Mouse (Mus musculus) lung, embryonic 16.5 days (tissue): ENCODE results near the gene Noc3l. TPM values are rescaled to one million over a fixed set of nuclear protein-coding genes. Genes with fewer than 3 reads are reported as not detected.
A peak's percentile ranks its signal among the peaks of the same experiment; 100 is the strongest.

ENCODE experiments used
- ATAC-seq: fragments of 200-750 bp; cut with Nextera tagmentation; 2 replicates; pipeline ENCODE4 v1.8.0; 2017; ENCODE audit warnings: low read depth, mild to moderate bottlenecking, moderate library complexity
- H3K27ac ChIP-seq: fragments of 300-500 bp; sonication (generic); 2 replicates; pipeline ENCODE4 v1.5.1; 2014; ENCODE audit warnings: mild to moderate bottlenecking, control low read depth, low read length
- H3K27me3 ChIP-seq: fragments of 300-500 bp; sonication (generic); 2 replicates; pipeline ENCODE4 v1.6.1; 2014; ENCODE audit warnings: low read depth, low read length, mixed read lengths; ENCODE audit not compliant: control insufficient read depth, insufficient read depth
- H3K36me3 ChIP-seq: fragments of 300-500 bp; sonication (generic); 2 replicates; pipeline ENCODE4 v1.6.1; 2014; ENCODE audit warnings: low read length; ENCODE audit not compliant: control insufficient read depth, insufficient read depth
- H3K4me1 ChIP-seq: fragments of 300-500 bp; sonication (generic); replicated peaks from 2 replicates; pipeline ENCODE4 v1.6.1; 2014; ENCODE audit warnings: low read length, mixed read lengths; ENCODE audit not compliant: control insufficient read depth, insufficient read depth
- H3K4me2 ChIP-seq: fragments of 300-500 bp; sonication (generic); 2 replicates; pipeline ENCODE4 v1.6.1; 2014; ENCODE audit warnings: low read depth, low read length, control low read depth
- H3K4me3 ChIP-seq: fragments of 300-500 bp; sonication (generic); 2 replicates; pipeline ENCODE4 v1.5.1; 2014; ENCODE audit warnings: mild to moderate bottlenecking, low read length, control low read depth
- H3K9ac ChIP-seq: fragments of 300-500 bp; sonication (generic); 2 replicates; pipeline ENCODE4 v1.6.1; 2014; ENCODE audit warnings: low read length, control low read depth
- H3K9me3 ChIP-seq: fragments of 300-500 bp; sonication (generic); 2 replicates; pipeline ENCODE4 v1.6.1; 2016; ENCODE audit warnings: low read length; ENCODE audit not compliant: control insufficient read depth
- WGBS: fragments of 180-500 bp; shearing (Covaris S2); extraction: QIAGEN DNeasy Blood & Tissue Kit; methylation state at CpG from one replicate; pipeline ENCODE4 v1.1.7; 2014; 5-methylcytosine and 5-hydroxymethylcytosine counted together
- polyA plus RNA-seq: library from polyadenylated mRNA; unstranded; fragments of >200 nt; fragmentation: Nextera tagmentation; extraction: Ambion mirVana; gene quantifications from 2 replicates; pipeline ENCODE4 v1.2.1, GENCODE M21; 2015

Noc3l gene
- polyA plus RNA-seq, 1 experiment from 2014 or later, result 7.3 TPM

DNA sequence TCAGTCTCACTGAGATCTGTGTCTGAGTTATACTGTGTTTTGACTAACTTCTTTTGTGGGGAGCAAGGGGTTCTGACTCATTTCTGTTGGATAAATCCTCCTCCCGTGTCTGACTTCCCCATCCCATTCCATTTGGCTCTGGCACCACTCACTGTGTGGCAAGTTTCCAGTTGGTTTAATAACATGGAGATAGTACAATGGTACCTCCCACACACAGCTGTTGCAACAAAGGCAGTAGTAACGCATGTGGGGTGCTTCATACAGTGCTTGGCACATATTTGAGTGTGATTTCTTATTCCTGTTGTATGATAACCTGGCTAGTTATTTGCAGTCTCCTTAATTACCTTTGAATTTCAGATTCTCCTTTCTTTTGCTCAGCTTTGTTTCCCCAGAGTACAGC lies 40.2 kb downstream of the Noc3l start:
- Histone ChIP-seq H3K9ac (no peak overlapping the region), H3K4me2 (no peak overlapping the region)
- WGBS, result 39% methylated on average over 2 of the region's 2 CpGs

GRCm38 (mm10) chr19:38775548-38775947 lies 43.5 kb downstream of the Noc3l start:
- ATAC-seq, result 0 out of 2 replicates have a peak, but pooled peaks have one; percentile 45
- Histone ChIP-seq H3K36me3 (no peaks in the 10 kb centered on the region), H3K4me3 (no peak overlapping the region), H3K27ac (no peak overlapping the region), H3K9me3 (no peaks in the 10 kb centered on the region), H3K4me1 (no peaks in the 10 kb centered on the region; the same call in 1 of the 2 replicates), H3K4me2 (no peak overlapping the region), H3K27me3 (no peaks in the 10 kb centered on the region), H3K9ac (no peak overlapping the region)
- WGBS, result 43% methylated on average over 4 of the region's 4 CpGs

More for the DNA sequence above, 40.2 kb downstream of the Noc3l start:
- Histone ChIP-seq H3K27me3 (no peaks in the 10 kb centered on the region), H3K27ac (no peak overlapping the region), H3K9me3 (no peaks in the 10 kb centered on the region), H3K36me3 (no peaks in the 10 kb centered on the region), H3K4me1 (no peaks in the 10 kb centered on the region), H3K4me3 (no peak overlapping the region)
- ATAC-seq, result no peak

DNA sequence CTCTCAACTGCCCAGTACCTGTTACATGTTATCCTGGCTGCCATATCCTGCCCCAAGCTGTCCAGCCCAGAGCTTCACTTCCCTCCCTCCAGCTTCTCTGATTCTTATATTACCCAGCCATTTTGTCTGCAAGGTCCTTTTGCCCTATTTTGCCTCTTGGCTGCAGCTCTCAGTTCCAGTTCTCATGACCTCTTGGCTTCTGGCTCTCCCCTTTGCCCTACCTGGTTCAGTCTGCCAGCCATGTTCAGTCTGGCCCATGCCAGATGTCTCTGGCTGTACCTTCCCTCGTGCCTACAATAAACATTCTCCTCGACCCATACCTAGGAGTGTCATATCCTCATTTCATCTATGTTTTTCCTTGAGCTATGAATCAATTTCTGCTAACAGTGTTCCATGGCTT lies 52.7 kb downstream of the Noc3l start:
- Histone ChIP-seq H3K27ac (no peak overlapping the region), H3K4me1 (no peaks in the 10 kb centered on the region), H3K36me3 (no peaks in the 10 kb centered on the region), H3K27me3 (no peaks in the 10 kb centered on the region), H3K4me2 (no peak overlapping the region), H3K4me3 (no peak overlapping the region), H3K9me3 (no peaks in the 10 kb centered on the region), H3K9ac (no peak overlapping the region)
- WGBS, result 58% methylated on average over 2 of the region's 2 CpGs
- no peak for ATAC-seq

DNA sequence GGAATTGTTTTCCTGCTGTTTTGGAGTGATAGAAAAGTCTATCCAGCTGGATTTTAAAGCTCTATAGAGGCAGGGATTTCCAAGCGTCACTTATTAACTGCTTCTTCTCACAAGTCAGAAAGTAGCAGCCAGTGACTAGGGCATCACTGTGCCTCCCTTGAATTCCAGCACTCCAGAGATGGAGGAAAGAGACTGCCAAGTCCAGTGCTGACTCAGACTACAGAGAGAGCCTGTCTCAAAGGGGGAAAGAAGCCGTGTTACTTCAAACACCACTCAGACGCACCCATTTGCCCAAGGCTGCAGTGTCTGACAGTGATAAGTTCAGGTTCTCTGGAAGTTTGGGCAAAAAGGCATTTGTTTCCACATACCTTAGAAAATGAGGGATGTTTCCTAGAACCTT lies 58.6 kb downstream of the Noc3l start:
- ATAC-seq, result peak; percentile 28; the same call in 1 of the 2 replicates
- Histone ChIP-seq H3K27ac (no peak overlapping the region), H3K27me3 (no peaks in the 10 kb centered on the region), H3K9ac (no peak overlapping the region), H3K9me3 (no peaks in the 10 kb centered on the region), H3K4me1 (peaks cover 4% of the 10 kb centered on the region), H3K4me2 (no peak overlapping the region), H3K4me3 (no peak overlapping the region), H3K36me3 (no peaks in the 10 kb centered on the region)
- WGBS, result 40% methylated on average over 3 of the region's 3 CpGs

DNA sequence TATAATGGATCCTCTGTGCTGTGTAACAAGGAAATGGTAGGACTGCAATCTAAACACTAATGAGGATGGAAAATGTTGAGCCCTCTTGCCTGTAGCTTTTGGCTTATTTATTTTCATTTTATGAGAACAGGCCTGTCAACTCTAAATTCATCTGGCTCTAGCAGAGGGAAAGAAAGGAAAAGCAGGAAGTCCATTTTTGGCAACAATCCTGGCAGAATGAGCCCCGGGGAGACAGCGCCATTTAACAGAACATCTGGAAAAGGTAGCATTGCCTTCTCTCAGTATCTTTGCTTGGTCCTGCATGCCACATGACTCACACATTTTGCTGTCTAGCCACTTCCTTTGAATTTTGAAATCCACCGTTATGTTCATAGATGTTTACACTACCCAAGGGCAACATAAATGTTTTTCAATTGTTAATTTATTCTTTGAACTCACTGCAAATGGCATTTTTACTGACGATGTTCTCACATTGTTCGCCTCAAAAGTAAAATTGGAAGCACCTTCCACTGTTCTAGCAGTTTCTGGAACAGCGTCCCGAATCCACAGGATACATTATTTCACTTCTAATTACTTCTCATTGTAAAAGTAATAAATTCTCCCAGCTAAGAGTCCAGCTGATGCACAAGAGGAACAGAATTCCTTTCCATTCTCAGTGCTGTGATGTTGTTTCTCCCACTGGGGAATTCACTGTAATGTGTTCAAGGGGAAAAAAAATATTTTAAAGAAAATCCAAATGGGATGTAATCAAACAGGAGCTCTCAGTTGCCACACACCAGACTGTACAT lies 60.2 kb downstream of the Noc3l start:
- WGBS, result 60% methylated on average over 7 of the region's 7 CpGs
- H3K4me1 ChIP-seq, result peaks cover 4% of the 10 kb centered on the region
- no peaks in the 10 kb centered on the region for H3K27me3 ChIP-seq
- H3K27ac ChIP-seq, result 0 out of 2 replicates have a peak overlapping the region, but pooled peaks have one; percentile 15
- H3K36me3 ChIP-seq, result no peaks in the 10 kb centered on the region
- H3K9me3 ChIP-seq, result no peaks in the 10 kb centered on the region
- no peak overlapping the region for H3K9ac ChIP-seq
- H3K4me3 ChIP-seq, result no peak overlapping the region
- no peak overlapping the region for H3K4me2 ChIP-seq
- peak; percentile 36; the same call in 1 of the 2 replicates for ATAC-seq

DNA sequence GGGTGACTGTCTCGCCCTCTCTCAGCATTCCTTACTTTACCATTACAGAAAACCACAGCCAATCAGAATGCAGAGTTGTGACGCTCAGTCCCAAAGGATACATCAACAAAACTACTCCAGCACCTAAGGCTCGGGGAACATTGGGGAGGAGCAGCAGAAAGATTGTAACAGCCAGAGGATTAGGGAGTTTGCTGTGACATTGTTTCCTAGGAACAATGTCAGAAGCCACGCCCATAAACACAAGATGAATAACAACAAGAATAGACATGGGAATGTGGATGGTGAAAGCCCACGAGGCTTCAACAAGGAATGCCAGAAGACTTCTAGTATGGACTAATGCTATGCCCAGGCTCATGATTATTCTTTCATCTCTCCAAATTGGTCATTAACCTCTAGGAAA lies 61.0 kb downstream of the Noc3l start:
- Histone ChIP-seq H3K4me2 (no peak overlapping the region), H3K9me3 (no peaks in the 10 kb centered on the region), H3K27me3 (no peaks in the 10 kb centered on the region), H3K4me1 (peaks cover 4% of the 10 kb centered on the region), H3K36me3 (no peaks in the 10 kb centered on the region), H3K4me3 (no peak overlapping the region), H3K9ac (no peak overlapping the region), H3K27ac (no peak overlapping the region)
- WGBS, result 60% methylated on average over 5 of the region's 5 CpGs
- no peak for ATAC-seq

DNA sequence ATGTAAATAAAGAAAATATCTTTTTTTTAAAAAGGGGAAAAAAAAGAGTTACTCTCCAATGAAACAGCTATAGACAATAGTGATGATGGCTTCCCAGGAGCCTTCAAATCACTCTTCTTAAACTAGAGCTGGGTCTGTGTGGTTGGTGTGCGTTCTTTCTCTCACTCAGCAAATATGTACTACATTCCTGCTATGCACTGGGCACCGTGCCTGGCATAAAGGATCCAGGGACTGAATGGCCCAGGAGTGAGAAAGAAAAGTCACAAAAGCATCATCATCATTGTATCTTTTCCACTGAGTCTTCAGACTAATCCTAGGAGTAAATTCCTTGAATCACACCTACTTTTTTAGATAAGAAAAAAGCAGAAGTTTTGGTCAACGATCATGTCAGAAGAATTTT lies 61.9 kb downstream of the Noc3l start:
- Histone ChIP-seq H3K4me2 (no peak overlapping the region), H3K36me3 (no peaks in the 10 kb centered on the region), H3K27ac (no peak overlapping the region), H3K27me3 (no peaks in the 10 kb centered on the region), H3K4me3 (no peak overlapping the region), H3K9me3 (no peaks in the 10 kb centered on the region), H3K9ac (no peak overlapping the region), H3K4me1 (peaks cover 4% of the 10 kb centered on the region)
- ATAC-seq, result no peak
- WGBS, result 69% methylated on average over 3 of the region's 3 CpGs

DNA sequence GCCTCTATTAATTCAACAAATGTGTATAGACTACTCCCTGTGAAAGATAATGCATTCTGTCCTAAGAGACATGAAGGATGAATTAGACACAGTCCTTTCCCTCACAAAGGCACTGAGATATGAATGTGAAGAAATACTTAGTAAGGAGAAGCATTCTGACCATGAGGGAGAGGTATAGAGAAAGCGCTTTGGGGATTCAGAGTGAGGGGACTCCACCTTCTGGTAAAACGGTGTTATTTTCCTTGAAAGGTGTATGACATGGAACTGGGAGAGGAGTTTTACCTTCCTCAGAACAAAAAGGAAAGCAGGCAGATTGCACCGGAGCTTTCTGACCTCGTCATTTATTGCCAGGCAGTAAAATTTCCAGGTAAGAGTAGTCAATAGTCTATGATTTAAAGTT lies 68.8 kb downstream of the Noc3l start:
- H3K27me3 ChIP-seq, result no peaks in the 10 kb centered on the region
- no peak overlapping the region for H3K9ac ChIP-seq
- ATAC-seq, result no peak
- no peaks in the 10 kb centered on the region for H3K9me3 ChIP-seq
- H3K27ac ChIP-seq, result no peak overlapping the region
- H3K4me2 ChIP-seq, result no peak overlapping the region
- 57% methylated on average over 4 of the region's 4 CpGs for WGBS
- no peak overlapping the region for H3K4me3 ChIP-seq
- H3K36me3 ChIP-seq, result no peaks in the 10 kb centered on the region
- H3K4me1 ChIP-seq, result no peaks in the 10 kb centered on the region

DNA sequence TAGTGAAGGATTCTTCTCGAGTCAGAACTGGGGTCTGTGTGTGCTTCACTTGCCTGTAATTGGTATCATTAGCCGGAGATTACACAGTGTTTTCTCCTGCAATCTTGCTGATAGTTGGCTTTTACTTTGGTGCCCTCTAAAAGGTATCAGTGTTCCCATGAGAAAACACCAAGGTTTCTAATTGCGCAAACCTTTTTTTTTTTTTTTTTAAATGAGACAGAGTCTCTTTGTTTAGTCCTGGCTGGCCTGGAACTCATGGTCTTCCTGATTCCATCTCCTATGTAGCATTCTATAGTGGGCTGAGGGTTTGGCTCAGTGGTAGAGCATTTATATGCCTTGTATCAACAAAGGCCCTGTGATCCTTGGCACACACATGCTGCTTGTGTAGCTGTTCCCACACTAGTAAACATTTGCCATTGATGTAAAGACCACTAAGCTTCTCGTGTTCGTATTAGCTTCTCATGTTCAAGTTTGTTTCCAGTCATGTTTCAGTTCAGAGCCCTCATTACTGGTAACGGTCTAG lies 72.5 kb downstream of the Noc3l start:
- no peak for ATAC-seq
- H3K27me3 ChIP-seq, result no peaks in the 10 kb centered on the region
- H3K4me3 ChIP-seq, result no peak overlapping the region
- H3K9me3 ChIP-seq, result no peaks in the 10 kb centered on the region
- 64% methylated on average over 6 of the region's 6 CpGs for WGBS
- H3K4me1 ChIP-seq, result no peaks in the 10 kb centered on the region
- H3K27ac ChIP-seq, result no peak overlapping the region
- H3K9ac ChIP-seq, result no peak overlapping the region
- H3K36me3 ChIP-seq, result no peaks in the 10 kb centered on the region
- H3K4me2 ChIP-seq, result no peak overlapping the region
